Mouse (Mus musculus) small intestine, adult 2 months (tissue): Measurements from ENCODE around the gene C2cd4c.

ENCODE experiments used
- CTCF ChIP-seq: fragments of 200-500 bp; IDR thresholded peaks from 2 replicates; pipeline ENCODE4 v1.5.1; 2012; ENCODE audit warnings: low read depth, mild to moderate bottlenecking, control low read depth, inconsistent platforms, low read length, moderate library complexity, mixed read lengths; ENCODE audit not compliant: insufficient replicate concordance, insufficient read length; ENCODE audit errors: extremely low read depth
- POLR2A ChIP-seq: fragments of 200-500 bp; IDR thresholded peaks from 2 replicates; pipeline ENCODE4 v1.6.1; 2012; ENCODE audit warnings: low read depth, mild to moderate bottlenecking, control low read depth, inconsistent platforms, low read length, moderate library complexity

DNA sequence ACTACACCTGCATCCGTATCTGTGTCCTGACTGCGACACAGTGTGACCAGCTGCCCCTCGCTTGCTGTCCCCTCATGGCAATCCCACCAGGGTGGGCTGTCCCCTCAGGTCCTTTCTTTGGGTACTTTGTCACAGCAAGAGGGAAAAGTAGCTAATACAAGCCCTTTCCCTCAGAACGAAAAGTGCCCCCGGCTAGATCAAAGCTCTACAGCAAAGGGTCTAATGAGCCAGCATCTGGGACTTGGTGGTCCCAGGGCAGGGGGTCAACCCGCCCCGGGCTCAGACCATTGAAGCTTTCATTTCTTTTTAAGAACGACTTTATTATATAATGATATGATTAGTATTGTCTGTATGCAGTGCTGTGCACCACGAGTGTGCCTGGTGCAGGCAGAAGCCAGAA lies 35.5 kb downstream of the C2cd4c start:
- TF ChIP-seq POLR2A (no peak), CTCF (no peak)
